Mouse (Mus musculus): ENCODE results near the gene Zc3h7b. TPM values are rescaled to one million over a fixed set of nuclear protein-coding genes. Genes with fewer than 3 reads are reported as not detected.

The Zc3h7b gene
- polyA plus RNA-seq, 1 experiment: 18.8 TPM

DNA sequence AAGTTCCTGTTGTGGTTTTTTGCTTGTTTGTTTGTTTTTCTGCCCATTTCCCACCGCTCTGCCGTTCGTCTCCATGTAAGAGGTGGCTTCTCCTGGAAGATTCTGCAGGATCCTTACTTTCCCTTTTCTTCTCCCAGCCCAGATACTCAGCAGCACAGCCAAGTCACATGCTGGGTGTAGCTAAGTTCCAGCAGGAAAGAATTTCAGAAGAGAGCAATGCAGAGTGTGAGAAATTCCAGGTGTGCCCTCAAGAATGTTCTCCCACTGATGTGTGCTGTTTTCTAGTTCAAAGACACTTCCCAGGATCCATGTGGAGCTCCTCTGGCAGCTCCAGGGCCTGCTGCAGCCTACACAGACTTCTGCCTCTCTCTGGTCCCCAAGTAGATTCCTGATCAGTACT lies 60.0 kb downstream of the Zc3h7b start:
- H3K27ac ChIP-seq (ENCODE audit: insufficient read depth, low read length): no peak overlapping the region
- 62% methylated on average over 3 of the region's 3 CpGs for WGBS
- no peak overlapping the region for H3K4me3 ChIP-seq (ENCODE audit: extremely low read depth, insufficient read depth, insufficient read length)
- DNase-seq (ENCODE audit: low read depth in 1 of 2, low spot score in 2 of 2): no peak
- TF ChIP-seq POLR2A (IDR thresholded peaks at IDR 0.05; ENCODE audit: low read depth, low read length): no peak
- no peak for TF ChIP-seq CTCF (IDR thresholded peaks at IDR 0.05; ENCODE audit: extremely low read depth, insufficient read depth, insufficient read length, insufficient replicate concordance)
- peaks cover 8% of the 10 kb centered on the region for H3K4me1 ChIP-seq (ENCODE audit: control insufficient read depth, insufficient read depth, insufficient read length)
- H3K27me3 ChIP-seq (ENCODE audit: control insufficient read depth, insufficient read depth, low read length): no peaks in the 10 kb centered on the region
- H3K36me3 ChIP-seq (ENCODE audit: control insufficient read depth, insufficient read depth, low read length): no peaks in the 10 kb centered on the region

DNA sequence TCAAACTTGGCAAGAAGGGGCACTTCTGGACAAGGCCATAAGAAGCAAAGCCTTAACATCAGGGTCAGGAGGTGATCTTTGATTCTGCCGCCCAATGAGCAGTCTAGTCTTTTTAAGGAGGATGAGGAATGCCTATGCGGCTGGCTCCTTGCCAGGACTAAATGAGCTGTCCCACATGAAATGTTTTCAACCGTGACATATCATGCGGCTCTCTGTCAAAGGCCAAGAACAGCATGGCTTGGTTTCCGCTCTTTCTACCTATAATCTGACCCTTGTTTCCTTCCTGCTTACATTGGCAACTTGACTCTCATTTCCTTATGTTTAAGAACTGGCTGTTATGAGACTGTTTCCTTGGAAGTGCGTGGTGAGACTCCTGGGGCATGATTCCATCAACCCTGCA lies 60.8 kb downstream of the Zc3h7b start:
- DNase-seq (ENCODE audit: low read depth in 1 of 2, low spot score in 2 of 2): no peak
- TF ChIP-seq CTCF (IDR thresholded peaks at IDR 0.05; ENCODE audit: extremely low read depth, insufficient read depth, insufficient read length, insufficient replicate concordance): no peak
- no peak for TF ChIP-seq POLR2A (IDR thresholded peaks at IDR 0.05; ENCODE audit: low read depth, low read length)
- no peak overlapping the region for H3K27ac ChIP-seq (ENCODE audit: insufficient read depth, low read length)
- WGBS: 77% methylated on average over 6 of the region's 6 CpGs
- H3K27me3 ChIP-seq (ENCODE audit: control insufficient read depth, insufficient read depth, low read length): no peaks in the 10 kb centered on the region
- H3K36me3 ChIP-seq (ENCODE audit: control insufficient read depth, insufficient read depth, low read length): no peaks in the 10 kb centered on the region
- H3K4me3 ChIP-seq (ENCODE audit: extremely low read depth, insufficient read depth, insufficient read length): no peak overlapping the region
- H3K4me1 ChIP-seq (ENCODE audit: control insufficient read depth, insufficient read depth, insufficient read length): peaks cover 8% of the 10 kb centered on the region

DNA sequence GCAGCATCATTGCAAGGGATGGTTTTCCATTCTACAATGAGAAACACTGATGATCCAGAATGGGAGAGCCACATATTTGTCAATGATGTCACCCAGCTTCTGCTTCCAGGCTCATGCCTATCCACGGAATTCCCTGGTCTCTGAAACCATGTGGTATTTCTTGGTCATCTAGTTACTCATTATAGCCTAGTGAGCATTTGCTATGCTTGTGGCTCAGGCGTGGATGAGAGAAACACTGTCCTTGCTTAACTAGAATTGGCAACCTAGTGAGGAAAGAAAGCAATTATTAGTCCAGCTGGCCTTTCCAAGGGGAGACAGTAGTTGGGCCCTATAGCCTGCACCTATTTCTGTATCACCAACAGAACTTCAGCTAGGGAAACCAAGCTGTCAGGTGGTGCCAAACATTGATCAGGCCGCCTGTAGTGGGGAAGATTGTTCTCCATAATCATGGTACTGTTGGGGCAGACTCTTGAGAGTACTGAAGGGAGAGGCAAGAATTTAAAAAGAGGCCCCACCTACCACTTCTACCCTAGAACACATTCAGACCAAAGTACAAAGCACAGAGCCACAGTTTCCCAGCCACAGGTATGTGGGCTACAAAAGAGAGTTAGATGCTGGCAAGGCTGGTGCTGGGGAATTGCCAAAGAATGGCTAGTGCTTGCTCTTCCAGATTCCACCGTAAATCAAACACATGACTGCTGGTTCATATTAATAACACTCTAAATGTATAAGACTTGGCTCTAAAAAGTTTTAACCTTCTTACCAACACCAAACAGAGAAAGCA lies 62.0 kb downstream of the Zc3h7b start:
- Histone ChIP-seq H3K27me3 (ENCODE audit: control insufficient read depth, insufficient read depth, low read length) (no peaks in the 10 kb centered on the region), H3K27ac (ENCODE audit: insufficient read depth, low read length) (no peak overlapping the region), H3K4me3 (ENCODE audit: extremely low read depth, insufficient read depth, insufficient read length) (no peak overlapping the region), H3K36me3 (ENCODE audit: control insufficient read depth, insufficient read depth, low read length) (no peaks in the 10 kb centered on the region), H3K4me1 (ENCODE audit: control insufficient read depth, insufficient read depth, insufficient read length) (peaks cover 9% of the 10 kb centered on the region)
- WGBS: 84% methylated on average over 4 of the region's 4 CpGs
- no peak for TF ChIP-seq CTCF (IDR thresholded peaks at IDR 0.05; ENCODE audit: extremely low read depth, insufficient read depth, insufficient read length, insufficient replicate concordance)
- DNase-seq (ENCODE audit: low read depth in 1 of 2, low spot score in 2 of 2): no peak

DNA sequence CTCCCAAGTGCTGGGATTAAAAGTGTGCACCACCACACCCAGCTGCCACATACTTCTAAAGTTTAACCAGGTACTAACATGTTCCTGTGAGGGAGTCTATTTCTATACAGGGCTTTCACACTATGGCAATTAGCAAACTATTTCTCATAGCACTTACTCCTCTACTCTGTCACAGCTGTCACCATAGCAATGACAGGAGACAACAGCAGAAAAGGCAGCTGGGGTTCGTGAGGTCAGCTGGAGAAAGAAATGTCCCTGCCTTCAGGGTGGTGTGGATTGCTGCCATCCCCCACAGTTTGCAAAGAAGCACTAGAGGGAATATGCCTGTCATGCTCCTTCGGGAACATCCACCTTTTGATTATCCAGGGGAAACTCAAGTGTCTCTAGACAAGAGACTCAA lies 63.9 kb downstream of the Zc3h7b start:
- 87% methylated on average over 2 of the region's 2 CpGs for WGBS
- DNase-seq (ENCODE audit: low read depth in 1 of 2, low spot score in 2 of 2): no peak
- peaks cover 4% of the 10 kb centered on the region for H3K4me1 ChIP-seq (ENCODE audit: control insufficient read depth, insufficient read depth, insufficient read length)
- H3K36me3 ChIP-seq (ENCODE audit: control insufficient read depth, insufficient read depth, low read length): no peaks in the 10 kb centered on the region
- H3K27me3 ChIP-seq (ENCODE audit: control insufficient read depth, insufficient read depth, low read length): no peaks in the 10 kb centered on the region
- TF ChIP-seq CTCF (IDR thresholded peaks at IDR 0.05; ENCODE audit: extremely low read depth, insufficient read depth, insufficient read length, insufficient replicate concordance) (no peak), POLR2A (IDR thresholded peaks at IDR 0.05; ENCODE audit: low read depth, low read length) (no peak)
- H3K4me3 ChIP-seq (ENCODE audit: extremely low read depth, insufficient read depth, insufficient read length): no peak overlapping the region
- no peak overlapping the region for H3K27ac ChIP-seq (ENCODE audit: insufficient read depth, low read length)

DNA sequence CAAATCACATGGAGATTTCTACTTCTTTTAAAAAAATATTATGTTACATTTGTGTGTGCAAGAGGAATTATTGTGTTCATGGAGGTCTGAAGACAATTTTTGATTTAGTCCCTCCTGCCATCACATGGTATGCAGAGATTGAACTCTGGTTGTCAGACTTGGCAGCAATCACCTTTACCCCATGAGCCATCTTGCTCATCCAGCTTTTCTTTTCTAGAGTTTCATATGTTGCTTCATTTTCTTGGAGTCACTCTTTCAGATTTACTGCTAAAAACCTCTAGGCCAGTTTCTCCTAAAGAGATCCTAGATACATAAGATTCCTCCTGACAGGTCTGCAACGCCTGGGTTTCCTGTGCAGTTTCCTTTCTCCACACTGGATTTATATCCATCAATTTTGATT lies 64.7 kb downstream of the Zc3h7b start:
- H3K27ac ChIP-seq (ENCODE audit: insufficient read depth, low read length): no peak overlapping the region
- no peaks in the 10 kb centered on the region for H3K27me3 ChIP-seq (ENCODE audit: control insufficient read depth, insufficient read depth, low read length)
- TF ChIP-seq POLR2A (IDR thresholded peaks at IDR 0.05; ENCODE audit: low read depth, low read length): no peak
- no peak for TF ChIP-seq CTCF (IDR thresholded peaks at IDR 0.05; ENCODE audit: extremely low read depth, insufficient read depth, insufficient read length, insufficient replicate concordance)
- WGBS: 30% methylated on average over 1 of the region's 1 CpGs
- H3K36me3 ChIP-seq (ENCODE audit: control insufficient read depth, insufficient read depth, low read length): no peaks in the 10 kb centered on the region
- H3K4me3 ChIP-seq (ENCODE audit: extremely low read depth, insufficient read depth, insufficient read length): no peak overlapping the region
- no peak for DNase-seq (ENCODE audit: low read depth in 1 of 2, low spot score in 2 of 2)
- H3K4me1 ChIP-seq (ENCODE audit: control insufficient read depth, insufficient read depth, insufficient read length): peaks cover 4% of the 10 kb centered on the region

DNA sequence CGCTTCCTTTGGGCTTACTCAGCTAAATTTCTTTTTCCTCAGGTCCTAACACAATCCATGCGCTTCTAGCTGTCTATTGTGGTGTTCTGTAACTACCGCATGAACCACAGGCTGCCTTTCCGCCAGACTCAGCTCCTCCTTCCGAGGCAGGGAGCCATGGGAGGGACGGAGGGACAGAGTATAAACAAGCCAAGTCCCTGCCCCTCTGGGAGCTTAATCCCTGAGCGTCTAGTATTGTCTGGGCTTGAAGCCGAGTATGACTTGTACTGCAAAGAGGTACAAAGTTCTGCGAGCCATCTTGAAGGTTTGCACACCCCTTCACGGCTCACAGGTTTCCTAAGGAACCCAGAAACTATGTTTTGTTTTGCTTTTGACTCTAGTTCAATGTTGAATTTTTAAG lies 65.3 kb downstream of the Zc3h7b start:
- Histone ChIP-seq H3K4me3 (ENCODE audit: extremely low read depth, insufficient read depth, insufficient read length) (peak overlapping the region; percentile 72), H3K27ac (ENCODE audit: insufficient read depth, low read length) (peak overlapping the region; percentile 86), H3K27me3 (ENCODE audit: control insufficient read depth, insufficient read depth, low read length) (no peaks in the 10 kb centered on the region), H3K4me1 (ENCODE audit: control insufficient read depth, insufficient read depth, insufficient read length) (peaks cover 4% of the 10 kb centered on the region), H3K36me3 (ENCODE audit: control insufficient read depth, insufficient read depth, low read length) (peaks cover 1% of the 10 kb centered on the region)
- peak; percentile 22 to 34 for DNase-seq (ENCODE audit: low read depth in 1 of 2, low spot score in 2 of 2)
- TF ChIP-seq CTCF (IDR thresholded peaks at IDR 0.05; ENCODE audit: extremely low read depth, insufficient read depth, insufficient read length, insufficient replicate concordance): no peak
- TF ChIP-seq POLR2A (IDR thresholded peaks at IDR 0.05; ENCODE audit: low read depth, low read length): no peak
- 2% methylated on average over 10 of the region's 10 CpGs for WGBS

Data from spleen, adult 2 months (tissue).